Mouse (Mus musculus) retina, postnatal 1 day (tissue): ENCODE measurements around the gene Vhl.

Experiments used
- DNase-seq: peaks from one replicate; pipeline ENCODE4 v3.0.0-alpha.2; 2012

Gene Vhl

DNA sequence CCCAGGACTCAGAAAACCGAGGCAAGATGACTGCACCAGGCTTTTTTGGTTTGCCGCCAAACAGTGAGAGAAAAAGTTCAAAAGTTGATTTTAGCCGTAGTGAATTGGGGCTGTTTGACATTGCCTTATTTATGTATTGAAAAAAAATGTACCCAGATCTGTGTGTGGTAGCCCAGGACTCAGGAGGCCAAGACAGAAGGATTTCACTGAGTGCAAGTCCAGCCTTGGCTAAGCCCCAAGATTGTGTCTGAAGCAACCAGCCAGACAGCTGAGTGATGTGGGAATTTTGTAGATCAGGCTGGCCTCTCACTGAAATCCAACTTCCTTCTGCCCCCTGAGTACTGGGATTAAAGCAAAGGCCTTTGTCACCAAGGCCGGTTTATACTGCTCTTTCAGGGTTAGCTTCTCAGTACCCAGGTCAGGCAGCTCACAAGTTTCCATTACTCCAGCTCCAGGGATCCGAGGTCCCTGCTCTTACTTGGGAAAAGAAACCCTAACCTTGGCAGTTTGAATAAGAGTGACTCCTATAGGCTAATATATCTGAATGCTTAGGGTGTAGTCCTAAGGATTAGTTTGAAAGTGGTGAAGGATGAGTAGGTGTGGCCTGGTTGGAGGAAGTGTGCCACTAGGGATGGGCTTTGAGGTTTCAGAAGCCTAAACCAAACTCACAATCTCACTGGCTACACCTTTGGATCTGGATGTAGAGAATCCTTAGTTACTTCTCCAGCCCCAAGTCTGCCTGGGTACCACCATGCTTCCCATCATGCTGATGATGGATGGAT, 1.4 kb downstream of the Vhl start:
- peak; percentile 22 for DNase-seq

DNA sequence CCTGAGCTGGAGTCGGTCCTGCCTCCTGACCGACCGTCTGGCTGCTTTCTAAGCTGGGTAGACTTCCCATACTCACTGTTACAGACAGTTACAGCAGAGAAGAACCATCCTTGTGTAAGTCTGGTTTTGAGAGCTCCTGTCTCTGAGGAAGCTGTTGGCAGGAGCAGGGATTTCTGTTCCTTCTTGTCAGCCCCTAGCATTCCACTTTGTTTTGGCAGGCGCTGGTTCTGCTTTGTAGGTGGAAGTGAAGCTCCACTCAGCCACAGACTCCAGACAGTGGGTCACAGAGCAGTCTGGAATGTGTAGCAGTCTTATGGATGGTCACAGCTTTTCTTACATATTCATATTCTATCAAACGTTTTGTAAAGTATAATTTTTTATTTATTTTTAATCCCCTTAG, 6.6 kb downstream of the Vhl start:
- DNase-seq, result no peak

DNA sequence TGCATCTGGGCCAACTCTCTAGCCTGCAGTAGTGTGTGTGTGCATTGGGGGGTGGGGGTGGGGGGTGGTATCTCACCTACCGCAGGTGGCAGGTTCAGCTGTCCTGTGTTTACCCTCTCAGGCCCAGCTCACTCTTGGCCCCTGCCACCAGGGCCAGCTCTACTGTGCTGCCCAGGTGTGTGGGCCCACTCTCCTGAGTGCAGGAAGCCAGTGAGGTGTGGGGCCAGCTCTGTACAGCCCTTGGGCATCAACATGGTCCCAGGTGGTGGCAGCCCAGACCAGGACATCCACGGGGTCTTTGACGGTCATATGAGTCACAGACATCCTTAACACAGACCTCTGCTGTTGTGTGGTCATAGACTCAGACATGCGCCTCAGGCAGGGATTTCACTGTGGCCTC, 9.1 kb downstream of the Vhl start:
- DNase-seq, result no peak

DNA sequence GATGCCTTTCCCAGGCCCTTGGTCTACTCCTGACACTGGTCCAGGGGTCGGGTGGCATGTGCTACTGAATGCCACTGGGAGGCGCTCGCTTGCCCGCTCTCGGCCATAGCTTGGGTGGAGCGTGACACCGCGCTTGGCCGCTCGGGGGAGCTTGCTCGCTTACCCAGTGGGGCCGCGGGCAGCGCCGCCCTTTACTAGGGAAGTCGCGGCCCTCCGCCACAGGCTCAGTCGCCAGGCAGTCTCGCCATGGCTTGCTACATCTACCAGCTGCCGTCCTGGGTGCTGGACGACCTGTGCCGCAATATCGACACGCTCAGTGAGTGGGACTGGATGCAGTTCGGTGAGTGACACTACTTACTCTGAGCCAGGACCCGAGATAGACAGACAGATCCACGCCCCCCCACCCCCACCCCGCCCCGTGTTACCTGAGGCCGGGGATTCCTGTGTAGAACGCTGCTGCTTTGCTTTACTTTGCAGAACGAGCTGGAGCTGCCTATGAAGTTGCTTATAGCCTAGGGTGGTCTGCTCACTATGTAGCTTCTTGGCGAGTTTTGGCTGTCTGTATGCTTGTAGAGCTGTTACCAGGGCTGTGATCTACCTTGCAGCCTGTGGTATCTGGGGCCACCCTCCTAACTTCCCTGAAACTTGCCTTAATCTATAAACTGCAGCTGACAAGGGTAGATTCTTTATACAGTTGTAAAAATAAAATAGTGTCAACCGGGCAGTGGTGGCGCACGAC, 14.7 kb downstream of the Vhl start, which contains the start of gene Irak2:
TSS of gene Irak2 (plus strand) at position 166 of the 739 bp plus-strand sequence.
- DNase-seq, result peak; percentile 94

GRCm38 (mm10) chr6:113639201-113639600, 15.4 kb downstream of the Vhl start:
- DNase-seq, result no peak

GRCm38 (mm10) chr6:113642605-113643004, 18.8 kb downstream of the Vhl start:
- DNase-seq, result no peak

DNA sequence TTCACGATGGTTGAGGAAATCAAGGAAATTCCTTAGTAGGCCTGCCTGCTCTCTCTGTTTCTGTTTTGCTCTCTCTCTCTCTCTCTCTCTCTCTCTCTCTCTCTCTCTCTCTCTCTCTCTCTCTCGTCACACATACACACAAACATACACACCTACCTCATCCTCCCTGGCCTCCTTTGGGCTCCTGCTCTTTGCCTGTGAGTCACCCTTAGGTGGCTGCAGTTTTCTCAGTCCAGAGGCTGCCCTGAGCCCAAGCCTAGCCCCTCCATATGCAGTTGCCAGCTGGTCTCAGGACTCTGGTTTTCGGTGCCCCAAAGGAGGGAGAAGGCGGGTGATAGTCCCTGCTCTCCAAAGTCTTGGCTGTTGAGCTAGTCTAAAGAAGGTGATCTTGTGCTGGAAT, 19.3 kb downstream of the Vhl start:
- DNase-seq, result no peak

- DNase-seq, result no peak
Observed at GRCm38 (mm10) chr6:113643967-113644366, 20.2 kb downstream of the Vhl start.

- DNase-seq, result no peak
Observed at GRCm38 (mm10) chr6:113644808-113645207, 21.0 kb downstream of the Vhl start.

DNA sequence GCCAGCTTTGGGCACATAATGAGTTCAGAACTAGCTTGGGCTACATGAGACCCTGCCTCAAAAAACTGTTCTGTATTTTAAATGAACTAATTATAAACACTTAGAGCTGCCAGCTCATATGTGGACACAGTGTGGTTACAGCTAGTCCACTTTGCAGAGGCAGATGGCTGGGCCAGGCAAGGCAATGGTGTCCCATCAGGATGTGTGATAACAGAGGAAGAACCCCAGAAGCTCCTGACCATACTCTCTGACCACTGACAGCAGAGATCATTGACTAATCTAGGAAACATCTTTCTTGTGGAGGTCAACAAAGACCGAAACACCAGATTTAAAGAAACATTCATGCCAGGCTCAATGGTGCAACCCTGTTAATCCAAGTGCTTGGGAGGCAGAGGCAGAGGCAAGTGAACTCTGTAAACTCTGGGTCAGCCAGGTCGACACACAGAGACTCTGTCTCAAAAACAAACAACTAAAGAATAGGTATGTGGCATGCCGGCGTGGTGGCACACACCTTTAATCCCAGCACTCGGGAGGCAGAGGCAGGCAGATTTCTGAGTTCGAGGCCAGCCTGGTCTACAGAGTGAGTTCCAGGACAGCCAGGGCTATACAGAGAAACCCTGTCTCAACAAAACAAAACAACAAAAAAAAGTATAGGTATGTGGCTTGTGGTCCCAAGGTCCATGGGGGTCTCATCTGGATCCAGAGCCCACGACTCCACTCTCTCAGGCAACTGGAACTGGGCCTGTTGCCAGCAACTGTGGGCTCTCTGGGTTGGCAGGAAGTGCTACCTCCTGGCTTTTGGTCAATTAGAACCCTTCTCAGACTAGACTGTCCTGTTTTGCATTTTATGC, 25.8 kb downstream of the Vhl start:
- no peak for DNase-seq

GRCm38 (mm10) chr6:113650197-113650640, 26.5 kb downstream of the Vhl start:
- DNase-seq, result no peak

GRCm38 (mm10) chr6:113651626-113652025, 27.9 kb downstream of the Vhl start:
- DNase-seq, result no peak

DNA sequence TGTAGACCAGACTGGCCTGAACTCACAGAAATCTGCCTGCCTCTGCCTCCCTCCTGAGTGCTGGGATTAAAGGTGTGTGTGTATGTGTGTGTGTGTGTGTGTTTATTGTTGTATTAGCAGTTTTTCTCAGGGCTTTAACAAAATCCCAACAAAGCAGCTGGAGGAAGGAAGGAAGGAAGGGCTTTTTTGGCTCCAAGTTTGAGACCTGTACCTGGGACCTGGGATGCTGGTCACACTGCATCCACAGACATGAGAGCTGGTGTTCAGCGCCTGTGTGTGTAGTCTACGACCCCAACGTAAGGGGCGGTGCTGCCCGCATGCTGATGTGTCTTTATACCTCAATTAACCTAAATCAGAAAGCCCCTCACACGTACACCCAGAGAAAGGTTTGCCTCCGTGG, 29.8 kb downstream of the Vhl start:
- DNase-seq, result no peak

DNA sequence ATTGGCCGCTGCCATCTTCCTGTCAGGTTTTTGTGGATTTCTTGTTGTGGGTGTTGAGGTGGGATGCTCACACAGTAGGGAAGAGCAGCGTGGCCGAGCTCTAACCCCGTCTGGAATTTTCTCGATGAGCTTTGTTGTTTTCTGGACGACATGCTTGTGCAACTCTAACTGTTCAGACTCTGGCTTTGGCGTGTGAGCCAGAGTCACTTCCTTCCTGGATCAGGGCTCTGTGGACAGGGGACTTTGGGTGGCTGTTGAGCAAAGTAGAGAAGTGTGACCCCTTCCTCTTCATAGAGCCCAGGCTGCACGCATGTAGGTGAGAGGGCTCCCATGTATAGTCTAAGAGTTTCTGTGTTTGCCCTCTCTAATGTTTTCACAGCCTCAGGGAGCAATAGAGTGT, 30.3 kb downstream of the Vhl start:
- DNase-seq, result no peak

DNA sequence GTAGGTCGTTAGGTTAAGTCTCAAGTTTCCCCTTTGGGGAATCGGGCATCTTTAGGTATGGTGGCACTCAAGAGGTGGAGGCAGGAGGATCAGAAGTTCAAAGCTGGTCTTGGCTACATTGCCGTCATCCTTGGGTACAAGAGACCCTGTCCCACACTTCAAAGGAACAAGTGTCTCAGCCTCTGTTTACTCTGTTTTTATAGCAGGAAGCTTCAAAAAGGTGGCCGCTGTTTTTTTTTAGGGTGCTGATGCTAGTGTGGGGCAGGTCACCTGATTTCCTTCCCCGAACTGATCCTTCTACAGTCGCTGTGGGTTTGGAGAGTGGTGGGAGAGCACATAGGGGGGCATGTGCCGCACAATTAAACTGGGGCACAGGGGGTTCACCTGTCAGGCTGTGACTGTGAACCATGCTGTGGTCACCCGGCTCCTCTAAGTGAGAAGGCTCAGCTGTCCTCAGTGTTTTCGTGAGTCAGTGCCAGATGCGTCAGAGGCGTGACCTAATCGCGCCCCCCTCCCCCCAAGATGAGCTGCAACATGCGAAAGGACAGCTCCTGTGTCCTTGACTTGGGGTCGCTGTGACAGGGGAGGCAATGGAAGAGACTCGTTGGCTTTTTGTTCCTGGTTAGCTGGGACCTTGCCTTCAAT, 31.1 kb downstream of the Vhl start:
- DNase-seq, result no peak

DNA sequence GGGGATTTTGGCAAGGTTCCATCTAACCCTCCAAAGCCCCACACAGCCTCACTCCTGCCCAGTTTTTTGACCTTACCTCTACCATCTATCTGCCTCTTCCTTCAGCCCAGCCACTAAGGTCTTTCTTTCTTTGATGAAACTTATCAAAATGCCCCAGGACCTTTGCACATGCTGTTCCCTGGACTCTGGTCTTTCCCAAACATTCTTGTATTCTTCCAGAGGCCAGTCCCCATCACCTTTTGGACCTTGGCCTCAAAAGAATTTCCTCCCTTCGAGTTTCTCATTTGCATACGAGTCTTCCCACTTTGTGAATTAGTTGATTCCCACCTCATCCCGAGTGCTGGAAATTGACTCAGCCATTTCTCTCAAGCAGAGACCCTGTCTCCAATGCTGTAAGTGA, 31.7 kb downstream of the Vhl start:
- no peak for DNase-seq

GRCm38 (mm10) chr6:113656847-113657246, 33.1 kb downstream of the Vhl start:
- peak; percentile 89 for DNase-seq

- DNase-seq, result no peak
Observed at GRCm38 (mm10) chr6:113658226-113658625, 34.5 kb downstream of the Vhl start.

GRCm38 (mm10) chr6:113659648-113660491, 36.1 kb downstream of the Vhl start:
- no peak for DNase-seq

DNA sequence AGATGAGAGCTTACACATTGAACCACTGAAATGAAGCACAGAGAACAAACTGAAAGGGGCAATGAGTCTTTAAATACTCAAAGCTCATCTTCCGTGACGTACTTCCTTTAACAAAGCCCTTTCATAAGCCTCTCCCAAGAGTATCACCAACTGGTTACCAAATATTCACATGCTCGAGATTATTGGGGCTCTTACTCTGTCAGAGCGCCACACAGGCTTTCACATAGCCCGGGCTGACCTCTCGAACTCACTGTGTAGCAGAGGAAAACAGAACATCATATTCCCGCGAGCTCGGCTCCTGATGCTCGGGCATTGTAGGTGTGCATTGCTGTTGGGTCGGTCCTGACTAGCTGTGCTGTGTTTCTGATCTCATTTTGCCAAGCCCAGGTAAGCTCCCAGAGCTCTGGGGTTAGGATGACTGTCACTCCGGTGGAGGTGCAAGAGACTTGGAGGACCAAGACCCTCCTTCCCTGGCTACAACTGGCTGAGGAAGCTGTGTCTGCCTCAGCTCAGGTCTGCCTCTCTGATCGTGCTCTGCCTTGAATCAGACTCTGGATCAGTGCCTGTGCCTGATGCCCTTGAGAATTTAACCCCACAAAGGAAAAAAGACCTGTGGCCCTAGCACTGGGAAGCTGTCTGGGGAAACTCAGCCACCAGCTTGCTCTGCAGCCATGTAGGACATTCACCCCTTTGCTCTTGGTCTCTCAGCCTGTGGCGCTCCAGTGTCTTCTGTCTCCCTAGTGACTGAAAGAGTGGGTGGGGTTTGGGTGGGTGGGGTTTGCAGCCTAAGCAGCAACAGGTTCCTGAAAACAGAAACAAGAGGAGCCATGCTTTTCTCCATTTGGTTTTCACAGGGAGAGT, 37.0 kb downstream of the Vhl start:
- peak; percentile 66 for DNase-seq
